Mouse (Mus musculus): ENCODE results near the gene Pomt1. TPM values are rescaled to one million over a fixed set of nuclear protein-coding genes. Genes with fewer than 3 reads are reported as not detected.

The Pomt1 gene
- polyA plus RNA-seq, 1 experiment from 2014 or later: 6.4 TPM

GRCm38 (mm10) chr2:32246741-32247140, 10.4 kb downstream of the Pomt1 start:
- 74% methylated on average over 4 of the region's 4 CpGs for WGBS (ENCODE audit: insufficient replicate concordance)
- DNase-seq (no peak), ATAC-seq (no peak)
- H3K36me3 ChIP-seq (replicated peaks; ENCODE audit: insufficient read depth, low read length): peaks cover 35% of the 10 kb centered on the region
- TF ChIP-seq EP300 (IDR thresholded peaks at IDR 0.05; ENCODE audit: low read depth) (no peak), CTCF (IDR thresholded peaks at IDR 0.05; ENCODE audit: low read depth) (no peak)
- no peak overlapping the region for H3K4me3 ChIP-seq (ENCODE audit: low read depth, low read length)
- H3K9ac ChIP-seq (replicated peaks): no peak overlapping the region
- H3K27me3 ChIP-seq (ENCODE audit: insufficient read depth, low read length): no peaks in the 10 kb centered on the region
- H3K4me2 ChIP-seq (ENCODE audit: low read depth, low read length): no peak overlapping the region
- H3K9me3 ChIP-seq (ENCODE audit: low read length): no peaks in the 10 kb centered on the region
- no peaks in the 10 kb centered on the region for H3K4me1 ChIP-seq (ENCODE audit: insufficient read depth)
- H3K27ac ChIP-seq (ENCODE audit: low read depth): no peak overlapping the region

- Histone ChIP-seq H3K27me3 (ENCODE audit: insufficient read depth, low read length) (no peaks in the 10 kb centered on the region), H3K9me3 (ENCODE audit: low read length) (no peaks in the 10 kb centered on the region), H3K4me3 (ENCODE audit: low read depth, low read length) (no peak overlapping the region), H3K36me3 (replicated peaks; ENCODE audit: insufficient read depth, low read length) (peaks cover 46% of the 10 kb centered on the region), H3K9ac (replicated peaks) (no peak overlapping the region), H3K27ac (ENCODE audit: low read depth) (no peak overlapping the region), H3K4me2 (ENCODE audit: low read depth, low read length) (no peak overlapping the region), H3K4me1 (ENCODE audit: insufficient read depth) (no peaks in the 10 kb centered on the region)
- TF ChIP-seq CTCF (IDR thresholded peaks at IDR 0.05; ENCODE audit: low read depth): no peak
- TF ChIP-seq EP300 (IDR thresholded peaks at IDR 0.05; ENCODE audit: low read depth): no peak
- ATAC-seq (no peak), DNase-seq (no peak)
- WGBS (ENCODE audit: insufficient replicate concordance): 77% methylated on average over 10 of the region's 10 CpGs
Observed at GRCm38 (mm10) chr2:32248377-32249361, 12.3 kb downstream of the Pomt1 start.

- peak; percentile 30 for ATAC-seq
- no peaks in the 10 kb centered on the region for H3K27me3 ChIP-seq (ENCODE audit: insufficient read depth, low read length)
- H3K27ac ChIP-seq (ENCODE audit: low read depth): no peak overlapping the region
- no peak overlapping the region for H3K4me2 ChIP-seq (ENCODE audit: low read depth, low read length)
- H3K36me3 ChIP-seq (replicated peaks; ENCODE audit: insufficient read depth, low read length): peaks cover 47% of the 10 kb centered on the region
- H3K9ac ChIP-seq (replicated peaks): no peak overlapping the region
- TF ChIP-seq EP300 (IDR thresholded peaks at IDR 0.05; ENCODE audit: low read depth): no peak
- no peak for TF ChIP-seq CTCF (IDR thresholded peaks at IDR 0.05; ENCODE audit: low read depth)
- no peak for DNase-seq
- H3K4me1 ChIP-seq (ENCODE audit: insufficient read depth): peaks cover under 1% of the 10 kb centered on the region; the same call in 1 of the 2 replicates
- H3K4me3 ChIP-seq (ENCODE audit: low read depth, low read length): no peak overlapping the region
- H3K9me3 ChIP-seq (ENCODE audit: low read length): no peaks in the 10 kb centered on the region
- 72% methylated on average over 12 of the region's 12 CpGs for WGBS (ENCODE audit: insufficient replicate concordance)
Observed at GRCm38 (mm10) chr2:32251791-32252527, 15.6 kb downstream of the Pomt1 start.

- Histone ChIP-seq H3K27me3 (ENCODE audit: insufficient read depth, low read length) (no peaks in the 10 kb centered on the region), H3K4me1 (ENCODE audit: insufficient read depth) (peaks cover 3% of the 10 kb centered on the region; the same call in 1 of the 2 replicates), H3K4me2 (ENCODE audit: low read depth, low read length) (no peak overlapping the region), H3K4me3 (ENCODE audit: low read depth, low read length) (no peak overlapping the region), H3K27ac (ENCODE audit: low read depth) (no peak overlapping the region), H3K36me3 (replicated peaks; ENCODE audit: insufficient read depth, low read length) (peaks cover 50% of the 10 kb centered on the region), H3K9me3 (ENCODE audit: low read length) (no peaks in the 10 kb centered on the region), H3K9ac (replicated peaks) (no peak overlapping the region)
- ATAC-seq (no peak), DNase-seq (no peak)
- no peak for TF ChIP-seq EP300 (IDR thresholded peaks at IDR 0.05; ENCODE audit: low read depth)
- TF ChIP-seq CTCF (IDR thresholded peaks at IDR 0.05; ENCODE audit: low read depth): no peak
- 81% methylated on average over 5 of the region's 5 CpGs for WGBS (ENCODE audit: insufficient replicate concordance)
Observed at GRCm38 (mm10) chr2:32252658-32253057, 16.3 kb downstream of the Pomt1 start.

- Histone ChIP-seq H3K4me2 (ENCODE audit: low read depth, low read length) (no peak overlapping the region), H3K27me3 (ENCODE audit: insufficient read depth, low read length) (no peaks in the 10 kb centered on the region), H3K4me1 (ENCODE audit: insufficient read depth) (peaks cover 3% of the 10 kb centered on the region; the same call in 1 of the 2 replicates), H3K9me3 (ENCODE audit: low read length) (no peaks in the 10 kb centered on the region), H3K9ac (replicated peaks) (no peak overlapping the region), H3K36me3 (replicated peaks; ENCODE audit: insufficient read depth, low read length) (peaks cover 50% of the 10 kb centered on the region), H3K27ac (ENCODE audit: low read depth) (no peak overlapping the region), H3K4me3 (ENCODE audit: low read depth, low read length) (no peak overlapping the region)
- ATAC-seq (no peak), DNase-seq (no peak)
- WGBS (ENCODE audit: insufficient replicate concordance): 95% methylated on average over 1 of the region's 1 CpGs
- TF ChIP-seq EP300 (IDR thresholded peaks at IDR 0.05; ENCODE audit: low read depth) (no peak), CTCF (IDR thresholded peaks at IDR 0.05; ENCODE audit: low read depth) (no peak)
Observed at GRCm38 (mm10) chr2:32253352-32253751, 17.0 kb downstream of the Pomt1 start.

- Histone ChIP-seq H3K9ac (replicated peaks) (no peak overlapping the region), H3K36me3 (replicated peaks; ENCODE audit: insufficient read depth, low read length) (peaks cover 44% of the 10 kb centered on the region), H3K4me2 (ENCODE audit: low read depth, low read length) (no peak overlapping the region), H3K9me3 (ENCODE audit: low read length) (no peaks in the 10 kb centered on the region), H3K27ac (ENCODE audit: low read depth) (0 out of 2 replicates have a peak overlapping the region, but pooled peaks have one; percentile 6), H3K4me3 (ENCODE audit: low read depth, low read length) (no peak overlapping the region), H3K4me1 (ENCODE audit: insufficient read depth) (peaks cover 11% of the 10 kb centered on the region), H3K27me3 (ENCODE audit: insufficient read depth, low read length) (no peaks in the 10 kb centered on the region)
- DNase-seq (no peak), ATAC-seq (no peak)
- no peak for TF ChIP-seq EP300 (IDR thresholded peaks at IDR 0.05; ENCODE audit: low read depth)
- TF ChIP-seq CTCF (IDR thresholded peaks at IDR 0.05; ENCODE audit: low read depth): no peak
- 80% methylated on average over 5 of the region's 5 CpGs for whole genome bisulfite sequencing (ENCODE audit: insufficient replicate concordance)
Observed at GRCm38 (mm10) chr2:32254563-32254962, 18.2 kb downstream of the Pomt1 start.
